Mouse (Mus musculus): ENCODE measurements around the gene Art2b.

GRCm38 (mm10) chr7:101574413-101574812 is 11.0 kb downstream of the Art2b start:
- TF ChIP-seq CTCF (IDR thresholded peaks at IDR 0.05; ENCODE audit: low read depth) (no peak), EP300 (IDR thresholded peaks at IDR 0.05; ENCODE audit: low read depth) (no peak)

All from heart, postnatal 0 days (tissue).